Mouse (Mus musculus): ENCODE results near the gene Per1.

Gene Per1

DNA sequence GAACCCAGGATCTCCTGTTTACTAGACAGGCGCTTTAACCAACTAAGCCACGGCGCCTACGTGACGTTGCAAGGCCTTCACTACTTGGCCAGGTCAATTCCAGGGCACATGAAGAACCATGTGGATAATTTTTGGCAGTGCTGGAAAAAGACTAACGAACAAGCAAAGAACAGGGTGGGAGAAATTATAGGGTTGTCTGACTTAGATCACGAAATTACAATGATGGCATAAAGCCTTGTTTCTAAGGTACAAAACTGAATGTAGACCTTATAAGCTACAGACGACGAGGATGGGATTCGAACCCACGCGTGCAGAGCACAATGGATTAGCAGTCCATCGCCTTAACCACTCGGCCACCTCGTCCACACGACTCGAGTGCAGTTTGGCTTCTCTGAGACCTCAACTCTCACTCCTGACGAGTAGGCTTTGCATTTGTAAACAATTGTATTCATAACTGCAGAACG, 32.2 kb upstream of the Per1 start:
- in situ Hi-C loops (cut with MboI; ENCODE audit: unreplicated experiment in 2 of 2), result loop anchor here (5.0 to 25.0 kb wide), 3 partner anchors 60 to 925 kb away; partner anchors contain the start of genes 9130213A22Rik (in 1 of the 2), Ctdnep1 (in 1 of the 2), Elp5 (in 1 of the 2) and Gabarap (in 1 of the 2)

DNA sequence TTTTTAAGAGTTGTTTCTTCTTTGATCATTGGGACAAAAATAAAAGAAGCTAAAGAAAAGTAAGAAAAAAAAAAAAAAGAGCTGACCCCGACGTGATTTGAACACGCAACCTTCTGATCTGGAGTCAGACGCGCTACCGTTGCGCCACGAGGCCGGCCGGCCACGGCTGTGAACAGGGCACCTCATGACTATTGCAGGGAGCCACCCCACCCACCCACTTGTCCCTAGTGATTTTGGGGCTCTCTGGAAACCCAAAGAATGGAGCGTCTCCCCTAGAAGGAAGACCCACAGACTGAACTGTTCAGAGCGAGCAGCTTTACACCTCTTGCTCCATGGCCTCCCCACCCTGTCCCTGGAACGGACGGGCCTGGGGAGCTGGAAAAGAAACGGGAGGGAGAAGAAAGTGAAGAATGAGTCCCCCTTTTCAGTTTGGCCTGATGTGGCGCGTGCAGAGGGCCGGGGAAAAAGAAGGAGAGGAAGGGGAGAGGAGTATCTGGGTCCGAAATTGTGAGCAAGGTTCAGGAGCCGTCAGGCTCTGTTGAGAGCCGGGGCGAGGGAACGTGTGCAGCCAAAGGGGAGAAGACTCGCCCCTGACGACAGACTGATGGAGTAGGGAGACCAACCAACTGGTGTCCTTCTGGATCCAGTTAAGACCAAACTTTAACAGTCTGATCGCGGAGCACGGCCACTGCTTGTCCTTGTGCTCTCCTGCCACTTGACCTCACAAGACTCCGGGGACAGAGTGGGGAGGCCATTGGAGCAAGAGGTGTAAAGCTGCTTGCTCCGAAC, 31.4 kb upstream of the Per1 start:
- in situ Hi-C loops (cut with MboI; ENCODE audit: unreplicated experiment in 2 of 2), result loop anchor here (5.0 to 25.0 kb wide), 3 partner anchors 59 to 924 kb away; partner anchors contain the start of genes 9130213A22Rik (in 1 of the 2), Ctdnep1 (in 1 of the 2), Elp5 (in 1 of the 2) and Gabarap (in 1 of the 2)

DNA sequence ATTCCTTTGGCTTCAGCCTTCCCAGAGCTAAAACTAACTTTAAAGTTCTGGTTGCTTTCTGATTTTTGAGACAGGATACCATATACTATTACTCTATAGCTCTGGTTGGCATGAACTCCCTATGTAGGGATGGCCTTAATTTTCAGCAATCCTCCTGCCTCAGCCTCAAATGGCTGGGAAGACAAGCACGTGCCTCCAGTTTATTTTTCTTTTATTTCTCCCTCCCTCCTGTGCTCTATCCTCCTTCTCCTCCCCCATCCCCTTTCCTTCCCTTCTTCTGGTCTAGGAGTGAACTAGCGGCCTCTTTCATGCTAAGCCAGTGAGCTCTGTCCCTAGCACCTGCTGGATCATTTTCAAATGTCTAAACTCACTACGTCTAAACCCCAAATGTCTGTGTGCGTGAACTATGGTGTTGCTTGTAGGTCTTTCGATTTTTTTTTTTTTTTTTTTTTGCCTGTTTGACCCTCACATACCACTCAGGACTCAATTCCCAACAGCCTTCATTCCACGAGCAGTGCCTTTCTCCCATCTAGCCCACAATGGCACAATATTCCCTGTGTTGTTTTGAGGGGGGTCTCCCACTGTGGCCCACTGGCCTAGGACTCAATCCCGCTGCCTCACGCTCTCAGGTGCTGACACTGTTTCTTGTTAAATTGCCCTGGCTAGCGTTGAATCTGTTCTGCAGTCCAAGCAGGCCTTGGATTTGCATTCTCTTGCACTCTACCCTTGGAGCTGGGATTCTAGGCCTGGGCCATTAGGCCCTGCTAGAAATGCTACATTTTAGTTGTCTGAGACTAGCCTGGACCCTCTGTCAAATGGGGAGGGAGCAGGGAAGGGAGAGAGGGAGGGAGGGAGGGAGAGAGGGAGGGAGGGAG, 30.5 kb upstream of the Per1 start:
- in situ Hi-C loops (cut with MboI; ENCODE audit: unreplicated experiment in 2 of 2), result loop anchor here (5.0 to 25.0 kb wide), 3 partner anchors 58 to 923 kb away; partner anchors contain the start of genes 9130213A22Rik (in 2 of the 2), Hes7 (in 2 of the 2), Ctdnep1 (in 1 of the 2) and Elp5 (in 1 of the 2)

DNA sequence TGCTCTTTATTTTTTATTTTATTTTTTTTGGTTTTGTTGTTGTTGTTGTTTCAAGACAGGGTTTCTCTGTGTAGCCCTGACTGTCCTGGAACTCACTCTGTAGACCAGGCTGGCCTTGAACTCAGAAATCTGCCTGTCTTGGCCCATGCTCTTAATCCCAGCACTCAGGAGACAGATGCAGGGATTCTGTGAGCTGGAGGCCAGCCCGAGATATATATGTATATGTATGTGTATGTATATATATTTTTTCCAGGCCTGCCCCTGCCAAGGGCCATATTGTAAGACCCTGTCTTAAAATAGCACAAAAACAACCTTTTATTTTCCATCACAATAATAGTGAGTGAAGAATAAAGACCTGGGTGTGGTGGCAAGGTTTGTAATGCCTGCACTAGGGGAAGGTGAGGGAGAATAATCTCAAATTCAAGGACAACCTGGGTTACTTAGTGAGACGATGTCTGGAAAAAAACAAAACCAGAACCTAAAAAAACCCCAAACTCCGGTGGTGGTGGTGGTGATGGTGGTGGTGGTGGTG, 29.6 kb upstream of the Per1 start:
- in situ Hi-C loops (cut with MboI; ENCODE audit: unreplicated experiment in 2 of 2), result loop anchor here in 1 of 2 experiments (5.0 to 25.0 kb wide), 3 partner anchors 57 to 922 kb away; partner anchors contain the start of genes 9130213A22Rik, Ctdnep1, Elp5 and Gabarap

DNA sequence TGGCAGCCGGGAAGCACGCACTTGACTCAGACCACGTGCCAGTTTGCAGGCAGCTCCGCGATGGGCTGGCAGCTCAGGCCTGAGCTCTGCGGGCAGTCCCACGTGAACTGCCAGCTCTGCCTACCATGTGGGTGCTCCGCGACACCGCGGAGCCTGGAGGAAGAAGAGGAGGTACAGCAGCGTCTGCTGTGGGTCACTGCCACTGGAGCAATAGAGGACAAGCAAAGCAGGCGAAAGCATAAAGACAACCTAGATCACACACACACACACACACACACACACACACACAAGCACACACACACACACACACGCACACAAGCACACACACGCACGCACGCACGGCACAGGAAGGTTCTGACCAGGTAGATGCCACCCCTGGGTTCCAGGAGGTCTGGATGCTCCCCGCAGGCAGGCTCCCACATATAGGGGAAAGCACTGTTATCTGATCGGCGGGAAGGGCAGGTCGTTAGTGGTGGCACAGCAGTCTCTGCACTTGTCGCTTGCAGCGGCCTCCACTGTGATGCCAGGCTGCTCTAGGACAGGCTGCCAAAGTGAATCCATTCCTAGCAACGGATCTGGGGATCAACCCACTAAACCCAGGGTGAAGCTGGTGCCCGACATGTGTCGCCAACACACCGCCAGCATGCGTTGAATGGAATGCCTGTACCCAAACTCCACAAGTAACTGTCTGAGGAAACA, 28.7 kb upstream of the Per1 start:
- in situ Hi-C loops (cut with MboI; ENCODE audit: unreplicated experiment in 2 of 2), result loop anchor here in 1 of 2 experiments (5.0 to 25.0 kb wide), 3 partner anchors 56 to 921 kb away; partner anchors contain the start of genes 9130213A22Rik, Ctdnep1, Elp5 and Gabarap

DNA sequence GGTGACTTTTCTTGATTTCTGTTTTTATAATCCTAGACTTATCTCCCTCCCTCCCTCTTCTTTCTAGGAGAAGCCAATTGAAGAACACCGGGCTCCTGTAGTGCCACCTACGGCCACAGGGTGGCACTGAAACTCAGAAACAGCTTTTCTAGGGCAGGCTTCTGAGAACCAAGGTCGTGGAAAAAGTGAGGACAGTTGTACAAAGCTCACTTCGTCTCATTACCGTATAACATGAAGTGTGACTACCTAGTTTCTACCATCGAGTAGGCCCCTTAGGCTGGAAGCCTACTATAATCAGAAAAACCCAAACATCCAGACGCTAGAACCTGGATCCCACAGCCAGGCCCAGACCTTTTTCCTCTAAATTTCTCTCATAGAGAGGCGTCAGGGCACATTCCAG, 28.1 kb upstream of the Per1 start:
- in situ Hi-C loops (cut with MboI; ENCODE audit: unreplicated experiment in 2 of 2), result loop anchor here in 1 of 2 experiments (5.0 to 25.0 kb wide), 3 partner anchors 55 to 920 kb away; partner anchors contain the start of genes 9130213A22Rik, Ctdnep1, Elp5 and Gabarap

DNA sequence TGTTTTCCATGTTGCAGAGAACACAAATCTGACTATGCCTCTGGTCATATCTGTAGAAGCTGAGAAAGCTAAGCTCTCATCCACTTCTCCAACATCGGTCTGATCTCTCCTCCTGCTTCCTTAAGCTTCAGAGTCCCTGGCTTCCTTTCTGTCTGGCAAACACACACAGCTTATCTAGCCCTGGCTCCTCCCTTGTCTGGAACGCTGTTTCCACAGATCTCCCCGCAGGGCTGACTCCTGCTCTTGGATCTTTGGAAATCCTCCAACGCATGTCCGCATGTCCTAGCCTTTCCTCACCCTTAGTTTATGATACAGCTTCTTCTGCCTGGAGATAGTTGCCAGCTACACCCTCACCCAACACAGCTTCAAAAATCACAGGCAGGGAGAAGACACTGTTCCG, 27.4 kb upstream of the Per1 start:
- in situ Hi-C loops (cut with MboI; ENCODE audit: unreplicated experiment in 2 of 2), result loop anchor here in 1 of 2 experiments (5.0 to 25.0 kb wide), 3 partner anchors 55 to 920 kb away; partner anchors contain the start of genes 9130213A22Rik, Ctdnep1, Elp5 and Gabarap

DNA sequence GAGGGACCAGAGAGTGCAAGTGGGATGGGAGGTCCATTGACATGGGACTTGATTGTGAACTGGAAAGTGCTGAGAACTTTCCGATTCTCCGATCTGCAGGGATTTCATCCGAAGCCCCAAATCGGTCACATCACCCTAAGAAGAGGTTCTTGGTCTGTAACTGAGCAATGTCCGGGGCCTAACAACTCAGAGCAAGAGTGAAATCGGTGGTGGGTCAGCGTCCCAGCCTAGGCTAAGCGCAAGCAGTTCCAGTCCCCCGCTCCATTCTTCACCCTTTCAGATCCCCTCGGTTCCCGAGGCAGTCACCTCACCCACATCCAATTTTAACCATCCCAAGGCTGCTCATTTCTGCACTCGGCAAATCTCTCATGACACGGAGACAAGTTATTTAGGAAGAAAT, 24.9 kb upstream of the Per1 start:
- in situ Hi-C loops (cut with MboI; ENCODE audit: unreplicated experiment in 2 of 2), result loop anchor here in 1 of 2 experiments (25.0 kb wide), 1 partner anchor 917 kb away; the partner anchor contains the start of genes Ctdnep1, Elp5, Gabarap and Phf23

DNA sequence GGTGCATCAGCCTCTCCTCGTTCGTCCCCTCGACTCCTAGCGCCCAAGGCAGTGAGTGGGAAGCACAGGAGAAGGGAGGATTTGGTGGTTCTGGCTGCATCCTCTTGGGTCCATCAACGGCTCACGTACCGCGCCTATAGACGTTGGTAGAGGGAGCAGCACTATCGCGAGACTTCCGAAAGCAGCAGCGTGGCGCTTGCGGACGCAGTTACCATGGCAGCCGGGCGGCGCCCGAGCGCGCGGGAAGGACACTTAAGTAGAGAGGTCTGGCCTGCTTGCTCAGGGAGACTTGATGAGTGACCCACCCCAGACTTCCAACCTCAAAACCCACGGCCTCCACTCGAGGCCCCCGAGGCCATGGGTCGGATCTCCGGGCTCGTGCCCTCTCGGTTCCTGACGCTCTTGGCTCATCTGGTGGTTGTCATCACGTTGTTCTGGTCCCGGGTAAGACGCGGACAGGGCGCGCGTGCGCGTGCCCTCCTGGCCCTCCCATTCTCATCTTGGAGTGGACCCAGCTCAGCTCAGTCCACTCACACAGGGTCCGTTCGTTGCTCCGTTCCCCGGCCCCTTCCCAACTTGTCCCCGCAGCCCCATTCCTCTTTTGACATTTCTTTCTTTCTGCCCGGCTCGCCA, 24.3 kb upstream of the Per1 start, which contains the start of gene Tmem107:
Gene Tmem107 (plus strand): TSS at position 217 of the 633 bp plus-strand sequence.
- in situ Hi-C loops (cut with MboI; ENCODE audit: unreplicated experiment in 2 of 2), result loop anchor here in 1 of 2 experiments (25.0 kb wide), 1 partner anchor 917 kb away; the partner anchor contains the start of genes Ctdnep1, Elp5, Gabarap and Phf23

DNA sequence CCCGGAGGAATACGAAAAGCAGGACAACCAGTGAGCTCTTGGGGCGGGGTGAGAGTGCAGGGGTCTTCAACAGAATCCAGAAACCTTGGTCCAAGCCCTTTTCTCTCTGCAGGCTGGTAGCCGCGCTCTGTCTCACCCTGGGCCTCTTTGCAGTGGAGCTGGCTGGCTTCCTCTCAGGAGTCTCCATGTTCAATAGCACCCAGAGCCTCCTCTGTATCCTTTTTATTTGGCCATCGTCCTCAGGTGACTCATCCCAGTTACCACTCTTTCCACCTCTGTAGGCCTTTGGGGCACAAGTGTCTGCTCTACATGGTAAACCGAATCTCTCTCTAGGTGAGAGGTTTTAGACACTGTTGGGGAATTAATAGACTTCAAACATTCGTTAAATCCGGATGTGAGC, 23.8 kb upstream of the Per1 start:
- in situ Hi-C loops (cut with MboI; ENCODE audit: unreplicated experiment in 2 of 2), result loop anchor here in 1 of 2 experiments (25.0 kb wide), 1 partner anchor 916 kb away; the partner anchor contains the start of genes Ctdnep1, Elp5, Gabarap and Phf23

DNA sequence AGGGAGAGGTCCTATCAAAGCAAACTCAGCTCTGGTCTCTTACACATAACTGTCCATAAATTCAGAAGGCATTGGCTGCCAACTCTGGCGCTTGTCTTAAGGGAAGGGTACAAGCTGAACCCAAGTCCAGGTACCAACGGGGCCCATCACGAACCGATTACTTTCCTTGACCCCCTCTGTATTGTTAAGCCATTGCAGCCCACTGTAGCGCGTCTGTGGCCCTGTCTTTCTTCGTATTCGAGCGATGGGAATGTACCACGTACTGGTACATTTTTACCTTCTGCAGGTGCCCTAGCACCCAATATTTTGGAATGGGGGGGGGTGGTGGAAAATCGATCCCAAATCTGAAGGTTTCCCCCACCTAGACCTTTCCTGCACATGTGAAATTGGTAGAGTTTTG, 22.8 kb upstream of the Per1 start:
- in situ Hi-C loops (cut with MboI; ENCODE audit: unreplicated experiment in 2 of 2), result loop anchor here in 1 of 2 experiments (25.0 kb wide), 1 partner anchor 915 kb away; the partner anchor contains the start of genes Ctdnep1, Elp5, Gabarap and Phf23

DNA sequence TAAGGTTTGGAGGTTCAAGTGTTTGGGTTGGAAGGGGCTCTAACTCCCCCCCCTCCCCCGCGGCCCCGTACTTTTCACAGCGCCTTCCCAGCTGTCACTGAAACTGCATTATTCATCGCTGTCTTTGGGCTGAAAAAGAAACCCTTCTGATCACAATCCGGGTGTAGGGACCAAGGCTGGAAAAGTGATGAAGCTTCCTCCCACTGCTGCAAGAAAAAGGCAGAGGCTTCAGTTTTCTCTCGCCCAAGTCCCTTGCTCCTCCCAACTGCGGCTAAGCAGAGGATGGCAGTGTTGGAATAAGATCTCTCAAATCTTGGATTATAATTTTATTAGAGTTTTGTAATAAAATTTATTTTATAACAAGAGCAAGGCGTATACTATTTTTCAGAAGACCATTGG, 22.4 kb upstream of the Per1 start:
- in situ Hi-C loops (cut with MboI; ENCODE audit: unreplicated experiment in 2 of 2), result loop anchor here in 1 of 2 experiments (25.0 kb wide), 1 partner anchor 915 kb away; the partner anchor contains the start of genes Ctdnep1, Elp5, Gabarap and Phf23

DNA sequence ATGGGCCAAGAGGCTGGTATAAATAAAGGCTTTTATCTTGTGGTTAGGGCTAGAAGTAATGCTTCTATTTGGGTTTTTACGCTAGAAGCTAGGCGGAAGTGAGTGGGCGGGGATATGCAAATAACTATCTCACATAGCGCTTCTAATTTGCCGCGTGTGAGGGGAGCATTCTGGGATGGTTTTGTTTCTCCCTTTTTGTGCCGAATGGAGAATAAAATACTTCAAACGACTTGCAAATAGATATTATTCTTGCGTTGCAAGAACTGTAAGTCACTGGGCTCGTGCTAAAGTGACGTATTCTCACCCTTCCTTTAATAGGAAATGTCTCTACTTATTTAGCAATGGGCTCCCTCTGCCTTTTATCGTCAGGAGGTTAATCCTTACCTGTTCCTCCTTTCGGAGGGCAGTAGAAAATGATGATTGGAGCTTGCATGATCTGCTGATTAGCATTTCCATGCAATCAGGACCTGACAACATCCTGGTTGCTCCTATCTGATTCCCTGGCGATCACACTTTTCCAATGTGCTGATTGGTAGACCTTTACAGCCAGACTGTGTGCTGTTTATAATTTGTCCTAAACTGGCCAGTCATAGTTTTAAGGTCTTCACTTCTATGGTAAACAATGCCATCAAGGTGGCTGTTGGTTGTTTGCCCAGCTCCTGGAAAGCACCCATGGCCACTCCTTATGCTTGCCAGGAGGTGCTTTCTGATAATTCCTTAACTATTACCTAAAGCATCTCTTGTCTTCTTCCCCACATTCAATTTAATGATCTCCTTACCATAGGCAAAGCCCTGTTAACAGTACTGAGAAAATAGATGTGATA, 21.7 kb upstream of the Per1 start:
- in situ Hi-C loops (cut with MboI; ENCODE audit: unreplicated experiment in 2 of 2), result loop anchor here in 1 of 2 experiments (25.0 kb wide), 1 partner anchor 914 kb away; the partner anchor contains the start of genes Ctdnep1, Elp5, Gabarap and Phf23

DNA sequence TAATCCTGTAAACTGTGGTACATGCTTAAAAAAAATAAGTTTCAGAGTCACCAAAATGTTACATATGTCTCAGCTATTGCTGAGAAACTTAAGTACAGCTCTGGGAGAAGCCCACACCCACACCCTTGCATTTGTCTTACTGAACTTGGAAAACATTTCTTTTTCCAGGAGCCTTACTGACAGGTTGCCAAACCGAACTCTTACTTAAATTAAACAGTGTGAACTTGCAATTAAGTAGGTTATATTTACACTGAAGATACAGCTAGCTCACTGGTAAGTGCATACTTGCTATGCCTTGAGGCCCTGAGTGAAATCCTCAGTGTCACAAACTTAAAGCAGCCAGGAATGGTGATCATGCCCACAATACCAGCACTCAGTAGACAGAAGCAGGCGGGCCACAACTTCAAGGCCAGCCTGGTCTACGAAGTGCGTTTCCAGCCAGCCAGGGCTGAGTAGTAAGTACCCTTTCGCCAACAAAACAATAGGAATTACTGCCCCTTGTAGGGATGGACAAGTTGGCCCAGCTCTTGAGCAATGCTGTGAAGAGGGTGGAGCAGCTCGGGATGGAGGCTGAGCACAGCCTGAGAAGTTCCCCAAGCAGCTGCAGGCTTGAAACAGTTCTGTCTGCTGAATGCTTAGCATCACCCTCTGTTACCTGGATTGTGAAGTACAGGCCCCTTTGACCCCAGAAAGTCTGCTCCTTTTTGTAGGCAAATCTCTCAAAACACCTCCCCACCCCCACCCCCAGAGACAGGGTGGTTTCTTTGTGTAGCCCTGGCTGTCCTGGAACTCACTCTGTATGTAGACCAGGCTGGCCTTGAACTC, 20.9 kb upstream of the Per1 start:
- in situ Hi-C loops (cut with MboI; ENCODE audit: unreplicated experiment in 2 of 2), result loop anchor here in 1 of 2 experiments (25.0 kb wide), 1 partner anchor 913 kb away; the partner anchor contains the start of genes Ctdnep1, Elp5, Gabarap and Phf23

DNA sequence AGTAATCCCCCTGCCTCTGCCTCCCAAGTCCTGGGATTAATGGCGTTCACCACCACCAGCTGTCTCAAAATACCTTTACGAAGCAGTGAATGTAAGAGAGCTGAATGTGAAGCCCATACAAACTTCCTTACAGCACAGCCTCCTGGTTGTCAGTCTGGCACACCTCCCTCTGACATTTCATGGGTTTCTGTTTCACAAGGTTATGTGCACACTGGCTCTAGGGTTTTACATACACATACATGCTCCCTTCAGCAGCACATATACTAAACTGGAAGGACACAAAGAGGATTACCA, 20.3 kb upstream of the Per1 start:
- in situ Hi-C loops (cut with MboI; ENCODE audit: unreplicated experiment in 2 of 2), result loop anchor here in 1 of 2 experiments (25.0 kb wide), 1 partner anchor 913 kb away; the partner anchor contains the start of genes Ctdnep1, Elp5, Gabarap and Phf23

DNA sequence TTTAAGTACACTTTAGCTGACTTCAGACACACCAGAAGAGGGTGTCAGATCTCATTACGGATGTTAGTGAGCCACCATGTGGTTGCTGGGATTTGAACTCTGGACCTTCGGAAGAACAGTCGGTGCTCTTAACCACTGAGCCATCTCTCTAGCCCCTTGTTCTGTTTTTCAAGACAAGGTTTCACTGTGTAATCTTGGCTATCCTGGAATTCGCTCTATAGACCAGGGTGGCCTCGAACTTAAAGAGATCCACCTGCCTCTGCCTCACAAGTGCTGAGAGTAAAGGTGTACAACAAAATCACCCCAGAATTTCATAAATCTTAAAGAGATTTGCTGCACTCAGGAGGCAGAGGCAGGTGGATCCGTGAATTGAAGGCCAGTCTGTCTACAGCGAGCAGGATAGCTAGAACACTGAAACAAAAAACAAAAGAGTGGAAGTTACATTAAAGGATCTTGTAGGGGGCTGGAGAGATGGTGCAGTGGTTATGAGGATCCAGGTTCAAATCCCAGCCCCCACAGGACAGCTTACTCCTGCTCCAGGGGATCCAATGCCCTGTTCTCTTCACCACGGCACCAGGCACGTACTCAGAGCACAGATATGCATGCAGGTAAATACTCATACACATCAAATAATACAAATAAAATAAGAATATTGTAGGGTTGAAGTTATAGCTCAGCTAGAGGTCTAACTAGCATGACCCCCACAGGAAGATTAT, 19.1 kb upstream of the Per1 start:
- in situ Hi-C loops (cut with MboI; ENCODE audit: unreplicated experiment in 2 of 2), result no loop called here

Data from v-Abl transformed pro-B cells (cell line).